Mouse (Mus musculus): Measurements from ENCODE around the gene Lrch1.

The Lrch1 gene

GRCm38 (mm10) chr14:74820180-74820813 is 127.4 kb downstream of the Lrch1 start:
- POLR2A ChIA-PET: interaction anchor here in 2 of 4 experiments (0.5 to 1.6 kb wide), 3 partner anchors 8 to 1125 kb away, joined by 3 to 4 read pairs (median 3); no protein-coding TSS in a partner anchor
- CTCF ChIA-PET: interaction anchor here in 1 of 4 experiments (0.7 kb wide), 2 partner anchors 12 to 27 kb away, joined by 3 to 4 read pairs; no protein-coding TSS in a partner anchor

DNA sequence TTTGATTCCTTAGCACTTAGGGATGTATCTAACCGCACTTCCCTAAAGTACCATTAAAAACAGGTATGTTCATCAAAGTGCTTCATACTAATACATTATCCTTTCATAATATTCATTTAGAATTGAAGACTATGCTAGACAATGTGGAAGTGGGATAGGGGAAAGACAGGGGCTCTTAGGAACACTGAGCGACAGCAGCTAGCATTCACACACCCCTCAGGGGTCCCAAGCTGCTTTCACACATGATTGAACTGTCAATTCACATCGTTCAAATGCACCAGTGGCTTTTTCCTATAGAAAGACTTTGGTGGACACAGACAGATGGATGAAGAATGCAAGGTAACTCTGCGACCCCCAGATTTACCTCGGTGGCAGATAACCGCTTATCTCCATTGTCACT is 131.0 kb downstream of the Lrch1 start:
- CTCF ChIA-PET: interaction anchor here in 1 of 4 experiments (0.8 kb wide), 1 partner anchor 8 kb away, joined by 3 read pairs; no protein-coding TSS in a partner anchor
- POLR2A ChIA-PET: no interaction called here

DNA sequence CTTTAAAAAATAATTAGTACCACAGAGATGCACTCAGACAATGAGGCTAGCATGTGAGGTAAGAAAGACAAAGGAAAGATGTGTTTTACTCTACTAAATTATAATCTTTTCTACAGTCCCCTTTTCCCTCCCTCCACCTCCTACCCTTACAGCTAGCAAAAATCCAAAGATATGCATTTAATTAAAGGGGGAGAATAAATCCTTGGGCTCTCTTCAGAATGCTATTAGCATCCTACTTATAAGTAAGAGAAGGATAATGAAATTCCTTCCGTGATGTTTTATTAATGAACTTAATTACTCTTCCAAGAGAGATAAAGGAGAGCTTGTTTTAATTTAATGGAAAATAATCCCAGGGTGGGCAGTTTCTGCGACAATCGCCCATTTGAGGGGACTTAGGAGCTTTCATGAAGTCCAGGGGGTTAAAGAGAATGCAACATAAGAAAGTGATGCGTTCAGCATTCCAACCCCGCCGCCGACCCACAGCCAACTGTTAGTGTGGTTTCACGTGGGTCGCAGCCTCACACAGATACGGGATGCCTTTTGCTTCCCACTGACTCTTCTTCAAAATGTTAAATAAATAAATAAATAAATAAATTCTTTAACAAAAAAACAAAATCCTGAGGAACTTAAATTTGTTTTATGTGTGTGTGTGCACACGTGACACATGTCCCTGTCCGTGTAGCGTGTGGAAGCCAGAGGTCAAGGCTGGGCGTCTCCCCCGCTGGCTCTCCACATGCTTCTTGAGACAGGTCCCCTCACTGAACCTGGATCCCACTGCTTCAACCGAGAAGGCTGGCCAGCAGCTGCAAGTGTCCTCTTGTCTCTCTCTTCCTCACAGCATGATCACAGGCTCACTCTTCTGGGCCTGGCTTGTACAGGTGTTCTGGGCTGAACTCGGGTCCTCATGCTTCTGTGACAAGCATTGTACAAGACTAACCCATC is 132.6 kb downstream of the Lrch1 start:
- POLR2A ChIA-PET: no interaction called here

GRCm38 (mm10) chr14:74811617-74812016 is 136.1 kb downstream of the Lrch1 start:
- ChIA-PET CTCF (no interaction called here), POLR2A (interaction anchor here in 1 of 4 experiments (1.4 to 1.6 kb wide), 2 partner anchors 9 to 23 kb away, joined by 3 to 4 read pairs; no protein-coding TSS in a partner anchor)

More for the DNA sequence above, 132.6 kb downstream of the Lrch1 start:
- CTCF ChIA-PET: no interaction called here

- POLR2A ChIA-PET: no interaction called here
- CTCF ChIA-PET: no interaction called here
Measured at GRCm38 (mm10) chr14:74801961-74802360, 145.7 kb downstream of the Lrch1 start.

GRCm38 (mm10) chr14:74798063-74798890 is 149.4 kb downstream of the Lrch1 start:
- CTCF ChIA-PET: no interaction called here
- POLR2A ChIA-PET: interaction anchor here in 1 of 4 experiments (0.6 to 1.3 kb wide), 3 partner anchors 13 to 124 kb away, joined by 3 to 4 read pairs (median 3); partner anchors contain the start of gene Esd

DNA sequence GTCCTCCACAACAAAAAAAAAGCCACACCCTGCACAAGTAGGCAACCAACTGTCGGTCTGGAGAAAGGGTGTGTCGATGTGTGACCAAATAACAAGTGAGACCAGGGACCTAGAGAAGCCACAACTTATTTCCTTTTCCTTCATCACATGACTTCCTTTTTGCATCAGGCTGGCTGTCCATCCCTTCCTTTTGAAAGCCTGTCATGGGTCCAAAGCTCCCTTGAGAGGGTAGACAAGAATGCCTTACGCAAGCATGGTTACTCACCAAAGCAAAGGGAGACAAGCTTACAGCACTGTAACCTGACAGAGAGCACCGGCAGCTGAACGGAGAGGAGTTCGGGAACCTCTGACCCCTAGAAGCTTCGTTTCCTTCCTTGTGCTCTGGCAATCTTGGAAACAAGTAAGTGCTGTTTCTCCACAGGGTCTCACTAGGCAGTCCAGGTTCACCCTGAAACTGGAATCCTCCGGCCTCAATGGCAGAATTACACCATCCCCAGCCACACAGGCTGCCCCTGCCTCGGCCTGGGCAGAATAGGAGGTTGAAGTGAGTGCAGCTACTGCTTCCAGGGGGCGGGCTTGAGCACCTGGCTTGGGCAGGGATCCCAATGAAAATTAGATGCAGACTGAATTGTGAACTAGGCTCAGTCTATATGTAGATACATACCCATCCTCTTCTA is 150.2 kb downstream of the Lrch1 start:
- POLR2A ChIA-PET: interaction anchor here in 1 of 4 experiments (0.6 to 1.3 kb wide), 3 partner anchors 13 to 124 kb away, joined by 3 to 4 read pairs (median 3); partner anchors contain the start of gene Esd
- CTCF ChIA-PET: no interaction called here

DNA sequence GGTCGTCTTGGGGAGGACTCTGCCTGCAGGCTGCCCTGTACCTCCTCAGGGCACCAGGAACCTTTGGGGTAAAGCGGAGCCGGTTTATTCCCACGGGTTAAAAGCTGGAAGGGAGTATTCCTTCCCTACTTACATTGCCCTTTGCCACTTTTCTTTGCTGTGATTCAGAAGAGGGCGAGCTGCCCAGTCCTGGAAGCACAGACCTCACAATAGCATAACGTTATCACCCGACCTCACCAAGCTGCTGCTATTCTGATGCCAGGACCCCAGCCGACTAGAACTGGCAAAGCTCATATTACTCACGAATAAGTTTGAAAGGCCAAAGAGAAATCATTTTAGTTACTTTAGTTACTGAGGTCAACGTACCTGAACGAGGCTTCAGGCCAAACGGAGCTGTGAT is 152.7 kb downstream of the Lrch1 start:
- POLR2A ChIA-PET: interaction anchor here in 1 of 4 experiments (0.6 kb wide), 1 partner anchor 27 kb away, joined by 3 read pairs; no protein-coding TSS in a partner anchor
- CTCF ChIA-PET: interaction anchor here in 1 of 4 experiments (0.5 kb wide), 1 partner anchor 18 kb away, joined by 3 read pairs; no protein-coding TSS in a partner anchor

GRCm38 (mm10) chr14:74792793-74793192 is 154.9 kb downstream of the Lrch1 start:
- ChIA-PET POLR2A (no interaction called here), CTCF (no interaction called here)

- CTCF ChIA-PET: no interaction called here
- POLR2A ChIA-PET: interaction anchor here in 2 of 4 experiments (0.6 to 1.6 kb wide), 4 partner anchors 10 to 171 kb away, joined by 3 to 4 read pairs (median 4); partner anchors contain the start of gene Lrch1 (in 1 of the 2)
Measured at GRCm38 (mm10) chr14:74790535-74790934, 157.1 kb downstream of the Lrch1 start.

DNA sequence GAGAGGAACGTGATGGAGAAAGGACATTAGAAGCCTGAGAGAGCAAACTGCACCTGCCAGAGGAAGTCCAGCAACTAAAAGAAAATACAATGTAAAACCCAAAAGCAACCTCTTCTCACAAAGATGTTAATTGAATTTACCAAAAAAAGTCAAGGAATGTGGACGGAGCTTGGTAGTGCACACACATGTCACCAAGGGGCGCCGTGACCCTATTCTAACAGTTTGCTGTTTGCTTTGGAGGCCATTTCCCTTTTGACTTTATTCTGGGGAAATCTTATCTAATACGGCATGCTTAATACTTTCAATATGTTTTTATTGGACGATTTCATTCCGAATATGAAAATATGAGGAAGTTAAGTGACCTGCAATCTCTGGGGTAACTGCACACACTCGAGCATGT is 158.9 kb downstream of the Lrch1 start:
- POLR2A ChIA-PET: interaction anchor here in 1 of 4 experiments (0.9 to 1.2 kb wide), 2 partner anchors 16 to 24 kb away, joined by 3 read pairs; no protein-coding TSS in a partner anchor
- CTCF ChIA-PET: interaction anchor here in 1 of 4 experiments (0.5 to 1.0 kb wide), 2 partner anchors 155 to 201 kb away, joined by 3 to 4 read pairs; no protein-coding TSS in a partner anchor

DNA sequence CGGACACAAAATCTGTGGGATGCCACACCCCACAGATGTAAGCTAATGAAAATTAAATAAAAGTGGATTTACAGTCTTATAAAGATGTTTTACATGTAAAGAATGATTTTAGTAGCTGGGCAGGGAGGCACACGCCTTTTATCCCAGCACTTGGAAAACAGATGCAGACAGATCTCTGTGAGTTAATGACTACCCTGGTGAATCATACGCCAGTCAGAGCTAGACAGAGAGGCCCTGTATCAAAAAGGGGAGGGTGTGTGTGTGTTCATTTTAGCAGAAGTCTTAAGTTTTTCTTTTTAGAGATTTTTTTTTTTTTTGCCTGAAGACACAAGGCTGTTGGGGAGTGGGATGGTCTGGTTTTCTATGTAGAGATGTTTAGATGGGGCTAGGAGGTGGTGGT is 160.0 kb downstream of the Lrch1 start:
- CTCF ChIA-PET: no interaction called here
- POLR2A ChIA-PET: interaction anchor here in 1 of 4 experiments (1.2 kb wide), 1 partner anchor 12 kb away, joined by 4 read pairs; no protein-coding TSS in a partner anchor

GRCm38 (mm10) chr14:74784243-74784934 is 163.3 kb downstream of the Lrch1 start:
- ChIA-PET CTCF (no interaction called here), POLR2A (interaction anchor here in 2 of 4 experiments (0.7 to 1.3 kb wide), 4 partner anchors 9 to 83 kb away, joined by 3 to 14 read pairs (median 4); no protein-coding TSS in a partner anchor)

- CTCF ChIA-PET: interaction anchor here in 1 of 4 experiments (0.6 to 1.7 kb wide), 2 partner anchors 10 to 524 kb away, joined by 3 read pairs; no protein-coding TSS in a partner anchor
Measured at GRCm38 (mm10) chr14:74774046-74774619, 173.5 kb downstream of the Lrch1 start.

DNA sequence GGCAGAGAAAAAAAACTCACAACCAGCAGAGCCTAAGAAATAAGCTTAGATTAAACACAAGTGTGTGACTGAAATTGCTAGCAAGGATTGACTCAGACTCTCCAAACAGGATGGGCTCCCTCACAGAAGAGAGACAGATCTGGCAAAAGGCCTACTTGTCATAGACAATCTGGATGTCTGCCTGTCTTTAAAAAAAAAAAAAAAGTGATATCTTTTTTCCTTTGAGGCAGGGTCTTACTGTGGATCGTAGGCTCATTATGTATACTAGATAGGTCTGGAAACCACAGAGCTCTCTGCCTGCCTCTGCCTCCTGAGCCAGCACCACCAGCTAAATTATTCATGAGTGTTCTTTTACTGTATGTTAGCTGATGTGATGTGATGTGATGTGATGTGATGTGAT is 179.8 kb downstream of the Lrch1 start:
- CTCF ChIA-PET: interaction anchor here in 2 of 4 experiments (0.6 to 1.4 kb wide), 3 partner anchors 128 to 248 kb away, joined by 3 to 4 read pairs (median 4); partner anchors contain the start of genes Htr2a (in 1 of the 2) and Rubcnl (in 1 of the 2)
- POLR2A ChIA-PET: interaction anchor here in 2 of 4 experiments (0.7 kb wide), 2 partner anchors 27 to 161 kb away, joined by 3 to 5 read pairs; no protein-coding TSS in a partner anchor

More at GRCm38 (mm10) chr14:74774046-74774619, 173.5 kb downstream of the Lrch1 start:
- POLR2A ChIA-PET: no interaction called here

DNA sequence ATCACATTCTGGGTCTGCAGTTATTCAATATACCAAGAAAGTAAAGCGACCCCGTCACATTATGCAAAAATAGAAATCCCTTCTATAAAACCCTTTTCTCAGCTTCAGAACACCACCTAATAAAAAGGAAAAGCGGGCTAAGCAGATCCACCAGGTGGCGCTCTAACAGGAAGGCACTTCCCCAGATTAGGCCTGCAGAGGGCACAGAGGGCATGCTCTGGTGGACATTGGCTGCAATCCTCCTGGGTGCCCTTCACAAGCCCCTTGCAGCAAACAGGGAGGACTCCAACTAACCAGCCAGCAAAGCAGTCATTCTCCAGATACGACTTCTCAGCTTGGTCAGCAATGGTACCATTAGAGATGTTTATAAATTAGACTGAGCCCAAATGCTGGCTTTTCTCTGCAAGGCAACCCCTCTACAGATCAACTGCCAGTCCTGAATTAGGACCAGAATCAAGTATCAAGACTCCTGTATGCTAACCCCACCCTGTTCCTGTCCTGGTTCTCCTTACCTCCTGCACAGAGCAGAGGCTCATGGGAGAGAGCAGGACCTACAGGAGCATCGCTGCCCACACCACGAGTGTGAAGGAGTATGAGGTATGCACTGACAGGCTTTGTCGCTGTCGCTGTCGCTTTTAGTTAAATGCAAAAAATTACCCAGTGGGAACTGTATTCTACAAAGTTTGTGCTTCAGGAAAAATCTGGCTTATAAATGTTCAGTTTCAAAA is 183.3 kb downstream of the Lrch1 start:
- POLR2A ChIA-PET: interaction anchor here in 3 of 4 experiments (0.6 to 1.0 kb wide), 5 partner anchors 30 to 741 kb away, joined by 3 to 5 read pairs (median 4); no protein-coding TSS in a partner anchor
- CTCF ChIA-PET: interaction anchor here (0.5 to 1.7 kb wide), 16 partner anchors 8 to 252 kb away, joined by 3 to 7 read pairs (median 4); partner anchors contain the start of genes Esd (in 2 of the 4) and Rubcnl (in 2 of the 4)

All from embryonic stem cell, embryonic (primary cell).